Comparison of ENCODE assay signal across 8 mouse cellular contexts in genomic region chr6:37870245-37871136, GRCm38 (mm10). TPM values are rescaled to one million over a fixed set of nuclear protein-coding genes. Genes with fewer than 3 reads are reported as not detected.
DNase-seq lines count a peak whose midpoint lies in the region; ATAC-seq and TF ChIP-seq lines count a peak whose summit lies in the region.

Gene Trim24, plus strand, starts transcription at chr6:37870811.

- peak; percentile 71 for TF ChIP-seq POLR2A in olfactory bulb, adult 2 months (IDR thresholded peaks at IDR 0.05; ENCODE audit: insufficient read depth, low read depth, low read length)
- peak; percentile 81 for TF ChIP-seq POLR2A in thymus, adult 2 months (IDR thresholded peaks at IDR 0.05; ENCODE audit: control insufficient read depth, extremely low read depth, insufficient read depth, low read length, poor library complexity)

- ATAC-seq in G1E (ENCODE audit: extremely low read depth, insufficient number of reproducible peaks, low FRiP score, poor library complexity, severe bottlenecking), result peak; percentile 97
- peak; percentile 97 for ATAC-seq in forebrain, embryonic 16.5 days
- peak; percentile 99 for ATAC-seq in lung, embryonic 14.5 days (ENCODE audit: insufficient read depth)

- peaks cover 20% of the 10 kb centered on the region for H3K9me3 ChIP-seq in G1E (replicated peaks)
- H3K9me3 ChIP-seq in forebrain, embryonic 16.5 days (ENCODE audit: control insufficient read depth, low read length), result peaks cover 28% of the 10 kb centered on the region
- H3K9me3 ChIP-seq in lung, embryonic 14.5 days (ENCODE audit: low read depth, low read length), result peaks cover 30% of the 10 kb centered on the region

- peak within 1 kb of the TSS; percentile 92 for H3K9ac ChIP-seq in forebrain, embryonic 16.5 days (replicated peaks; ENCODE audit: low read depth, low read length)
- peak within 1 kb of the TSS; percentile 93 for H3K9ac ChIP-seq in lung, embryonic 14.5 days

- WGBS in forebrain, embryonic 16.5 days, result under 1% methylated on average over 72 of the region's 89 CpGs
- WGBS in lung, embryonic 14.5 days, result 1% methylated on average over 81 of the region's 89 CpGs
- under 1% methylated on average over 89 of the region's 89 CpGs for WGBS in olfactory bulb, adult 2 months
- under 1% methylated on average over 85 of the region's 89 CpGs for WGBS in thymus, adult 2 months

- TF ChIP-seq CTCF in G1E (IDR thresholded peaks at IDR 0.05; ENCODE audit: low read depth, low read length), result no peak
- TF ChIP-seq CTCF in layer of hippocampus, adult 2 months (conservative IDR thresholded peaks at IDR 0.05), result no peak; the same call in 1 of the 2 replicates
- TF ChIP-seq CTCF in lung, embryonic 14.5 days (IDR thresholded peaks at IDR 0.05; ENCODE audit: low read depth), result no peak
- no peak for TF ChIP-seq CTCF in olfactory bulb, adult 2 months (IDR thresholded peaks at IDR 0.05; ENCODE audit: insufficient read depth, low read depth, low read length)
- peak; percentile 46 for TF ChIP-seq CTCF in thymus, adult 2 months (IDR thresholded peaks at IDR 0.05; ENCODE audit: borderline replicate concordance, control insufficient read depth, extremely low read depth, insufficient read depth, low read length, poor library complexity)

- H3K4me3 ChIP-seq in G1E (ENCODE audit: low read depth, low read length), result peak within 1 kb of the TSS; percentile 92
- H3K4me3 ChIP-seq in forebrain, embryonic 16.5 days (replicated peaks; ENCODE audit: low read length), result peak within 1 kb of the TSS; percentile 70
- peak within 1 kb of the TSS; percentile 85 for H3K4me3 ChIP-seq in layer of hippocampus, adult 2 months
- H3K4me3 ChIP-seq in lung, embryonic 14.5 days (ENCODE audit: low read depth, low read length), result peak within 1 kb of the TSS; percentile 84
- peak within 1 kb of the TSS; percentile 84 for H3K4me3 ChIP-seq in olfactory bulb, adult 2 months (ENCODE audit: insufficient read depth, low read depth, low read length)
- H3K4me3 ChIP-seq in thymus, adult 2 months (ENCODE audit: control insufficient read depth, insufficient read depth, low read length), result peak within 1 kb of the TSS; percentile 68

- peaks cover 6% of the 10 kb centered on the region for H3K4me1 ChIP-seq in G1E (ENCODE audit: insufficient read depth, low read depth, low read length)
- H3K4me1 ChIP-seq in forebrain, embryonic 16.5 days (replicated peaks; ENCODE audit: control insufficient read depth, insufficient read depth, low read length), result no peaks in the 10 kb centered on the region
- H3K4me1 ChIP-seq in lung, embryonic 14.5 days (ENCODE audit: insufficient read depth), result no peaks in the 10 kb centered on the region
- no peaks in the 10 kb centered on the region for H3K4me1 ChIP-seq in olfactory bulb, adult 2 months (ENCODE audit: control insufficient read depth, insufficient read depth, low read length)
- peaks cover 2% of the 10 kb centered on the region for H3K4me1 ChIP-seq in thymus, adult 2 months (replicated peaks; ENCODE audit: control insufficient read depth, insufficient read depth, low read length)

- peak; percentile 95 for DNase-seq in G1E (ENCODE audit: low spot score)
- peak; percentile 93 to 96 for DNase-seq in cerebellum, adult 18-20 months
- DNase-seq in heart, postnatal 36 days, result peak; percentile 92 to 94
- peak; percentile 90 to 93 for DNase-seq in layer of hippocampus, adult 2 months (ENCODE audit: low spot score in 2 of 2)
- peak; percentile 99 for DNase-seq in lung, embryonic 14.5 days
- peak; percentile 95 for DNase-seq in thymus, adult 2 months

- intact Hi-C loops in heart, postnatal 36 days (cut with DNase I), result loop anchor here (10.0 kb wide), 2 partner anchors 64 to 194 kb away; no protein-coding TSS in a partner anchor

- H3K4me2 ChIP-seq in forebrain, embryonic 16.5 days (ENCODE audit: low read length), result peak within 1 kb of the TSS; percentile 60
- peak within 1 kb of the TSS; percentile 61 for H3K4me2 ChIP-seq in lung, embryonic 14.5 days

- H3K27me3 ChIP-seq in G1E (ENCODE audit: insufficient read depth, low read length), result no peaks in the 10 kb centered on the region
- no peaks in the 10 kb centered on the region for H3K27me3 ChIP-seq in forebrain, embryonic 16.5 days (replicated peaks; ENCODE audit: control insufficient read depth, insufficient read depth, low read length)
- no peaks in the 10 kb centered on the region for H3K27me3 ChIP-seq in lung, embryonic 14.5 days (ENCODE audit: insufficient read depth, low read length)
- no peaks in the 10 kb centered on the region for H3K27me3 ChIP-seq in thymus, adult 2 months (ENCODE audit: control insufficient read depth, insufficient read depth, low read length)

- peak within 1 kb of the TSS; percentile 98 for H3K27ac ChIP-seq in forebrain, embryonic 16.5 days (ENCODE audit: low read length)
- peak within 1 kb of the TSS; percentile 96 for H3K27ac ChIP-seq in layer of hippocampus, adult 2 months
- peak within 1 kb of the TSS; percentile 98 for H3K27ac ChIP-seq in lung, embryonic 14.5 days (ENCODE audit: low read depth)
- H3K27ac ChIP-seq in olfactory bulb, adult 2 months (ENCODE audit: insufficient read depth, low read depth, low read length), result peak within 1 kb of the TSS; percentile 75
- peak within 1 kb of the TSS; percentile 74 for H3K27ac ChIP-seq in thymus, adult 2 months (ENCODE audit: control insufficient read depth, insufficient read depth, low read length)

- H3K36me3 ChIP-seq in G1E (replicated peaks), result peaks cover 5% of the 10 kb centered on the region
- no peaks in the 10 kb centered on the region for H3K36me3 ChIP-seq in forebrain, embryonic 16.5 days (ENCODE audit: control insufficient read depth, insufficient read depth)
- H3K36me3 ChIP-seq in lung, embryonic 14.5 days (ENCODE audit: insufficient read depth), result no peaks in the 10 kb centered on the region
- no peaks in the 10 kb centered on the region; the same call in 1 of the 2 replicates for H3K36me3 ChIP-seq in thymus, adult 2 months (ENCODE audit: control insufficient read depth, insufficient read depth, low read length)

RNA-seq across cellular contexts. Expression of gene Trim24, which starts in this region (rescaled TPM):
- total RNA-seq in G1E (2014; fragmentation: Nextera tagmentation) (63.1 and 65.7 TPM in 2 replicates), G1E (2017) (24.1 and 25.0 TPM in 2 replicates)
- polyA plus RNA-seq in G1E (2012), result 7.0 and 9.1 TPM in 2 replicates
- 15.1 and 15.6 TPM in 2 replicates for polyA plus RNA-seq in forebrain, embryonic 16.5 days (2015; fragmentation: Nextera tagmentation; extraction: Ambion mirVana)
- 10 to 100 TPM; 34.6 to 36.8 TPM for total RNA-seq in heart, postnatal 36 days (2021)
- total RNA-seq in layer of hippocampus, adult 2 months (2021), result 10 to 100 TPM; 38.4 to 41.1 TPM
- 19.4 and 20.0 TPM in 2 replicates for polyA plus RNA-seq in lung, embryonic 14.5 days (2014; fragmentation: Nextera tagmentation; extraction: Ambion mirVana)
- polyA plus RNA-seq in olfactory bulb, adult 2 months (2012; ENCODE audit: insufficient read depth, insufficient read length, low replicate concordance, missing spikeins), result not detected in 2 replicates
- 46.2 and 47.0 TPM in 2 replicates for polyA plus RNA-seq in thymus, adult 2 months (2012; rRNA removed)

Comparison
In these comparisons a context has a peak if more than half of its experiments do, and no peak if none do; other contexts are left out.
1. Peak in every context shown above with its lines: DNase-seq, ATAC-seq, H3K4me3 ChIP-seq and H3K27ac ChIP-seq.